Mouse (Mus musculus): ENCODE data around the gene Mast3. TPM values are rescaled to one million over a fixed set of nuclear protein-coding genes. Genes with fewer than 3 reads are reported as not detected.

Mast3 gene
- polyA plus RNA-seq, 1 experiment: 175 TPM

GRCm38 (mm10) chr8:70750128-70750680 lies 54.6 kb downstream of the Mast3 start:
- Histone ChIP-seq H3K27ac (ENCODE audit: insufficient read depth, low read length) (no peak overlapping the region), H3K36me3 (ENCODE audit: control insufficient read depth, insufficient read depth, low read length) (no peaks in the 10 kb centered on the region), H3K4me3 (ENCODE audit: extremely low read depth, insufficient read depth, insufficient read length) (no peak overlapping the region), H3K27me3 (ENCODE audit: control insufficient read depth, insufficient read depth, low read length) (no peaks in the 10 kb centered on the region), H3K4me1 (ENCODE audit: control insufficient read depth, insufficient read depth, insufficient read length) (peaks cover 13% of the 10 kb centered on the region)
- DNase-seq (ENCODE audit: low read depth in 1 of 2, low spot score in 2 of 2): peak in 1 of 2 experiments; percentile 3
- WGBS: 56% methylated on average over 13 of the region's 13 CpGs
- TF ChIP-seq CTCF (IDR thresholded peaks at IDR 0.05; ENCODE audit: extremely low read depth, insufficient read depth, insufficient read length, insufficient replicate concordance): no peak
- TF ChIP-seq POLR2A (IDR thresholded peaks at IDR 0.05; ENCODE audit: low read depth, low read length): no peak

DNA sequence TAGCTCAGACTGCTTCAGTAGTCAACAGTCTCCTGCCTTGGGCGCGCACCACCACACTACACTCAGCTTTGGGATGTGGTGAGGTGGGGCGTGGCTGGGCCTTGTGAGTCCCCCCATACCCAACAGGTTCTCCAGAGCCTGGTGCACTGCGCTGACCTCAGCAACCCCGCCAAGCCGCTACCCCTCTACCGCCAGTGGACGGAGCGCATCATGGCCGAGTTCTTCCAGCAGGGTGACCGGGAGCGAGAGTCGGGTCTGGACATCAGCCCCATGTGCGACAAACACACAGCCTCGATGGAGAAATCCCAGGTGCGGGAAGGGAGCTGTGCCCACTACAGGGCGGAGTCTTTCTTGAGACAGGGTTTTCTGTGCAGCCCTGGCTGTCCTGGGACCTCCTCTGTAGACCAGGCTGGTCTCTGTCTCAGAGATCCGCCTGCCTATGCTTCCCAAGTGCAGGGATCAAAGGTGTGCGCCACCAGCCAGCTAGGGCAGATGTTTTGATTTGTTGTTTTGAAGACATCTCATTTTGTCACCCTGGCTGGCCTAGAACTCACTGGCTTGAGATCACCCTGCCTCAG lies 55.7 kb downstream of the Mast3 start:
- WGBS: 85% methylated on average over 19 of the region's 19 CpGs
- Histone ChIP-seq H3K4me3 (ENCODE audit: extremely low read depth, insufficient read depth, insufficient read length) (no peak overlapping the region), H3K4me1 (ENCODE audit: control insufficient read depth, insufficient read depth, insufficient read length) (peaks cover 12% of the 10 kb centered on the region; the same call in 1 of the 2 replicates), H3K27ac (ENCODE audit: insufficient read depth, low read length) (no peak overlapping the region), H3K27me3 (ENCODE audit: control insufficient read depth, insufficient read depth, low read length) (peaks cover under 1% of the 10 kb centered on the region; the same call in 1 of the 2 replicates), H3K36me3 (ENCODE audit: control insufficient read depth, insufficient read depth, low read length) (no peaks in the 10 kb centered on the region)
- peak in 1 of 2 experiments; percentile 3 for DNase-seq (ENCODE audit: low read depth in 1 of 2, low spot score in 2 of 2)
- TF ChIP-seq POLR2A (IDR thresholded peaks at IDR 0.05; ENCODE audit: low read depth, low read length) (no peak), CTCF (IDR thresholded peaks at IDR 0.05; ENCODE audit: extremely low read depth, insufficient read depth, insufficient read length, insufficient replicate concordance) (no peak)

- 89% methylated on average over 23 of the region's 23 CpGs for WGBS
- Histone ChIP-seq H3K4me1 (ENCODE audit: control insufficient read depth, insufficient read depth, insufficient read length) (peaks cover 15% of the 10 kb centered on the region; the same call in 1 of the 2 replicates), H3K27me3 (ENCODE audit: control insufficient read depth, insufficient read depth, low read length) (peaks cover 2% of the 10 kb centered on the region; the same call in 1 of the 2 replicates), H3K4me3 (ENCODE audit: extremely low read depth, insufficient read depth, insufficient read length) (no peak overlapping the region), H3K36me3 (ENCODE audit: control insufficient read depth, insufficient read depth, low read length) (no peaks in the 10 kb centered on the region), H3K27ac (ENCODE audit: insufficient read depth, low read length) (no peak overlapping the region)
- TF ChIP-seq CTCF (IDR thresholded peaks at IDR 0.05; ENCODE audit: extremely low read depth, insufficient read depth, insufficient read length, insufficient replicate concordance): no peak
- TF ChIP-seq POLR2A (IDR thresholded peaks at IDR 0.05; ENCODE audit: low read depth, low read length): no peak
- peak in 1 of 2 experiments; percentile 2 for DNase-seq (ENCODE audit: low read depth in 1 of 2, low spot score in 2 of 2)
These were observed 56.4 kb downstream of the Mast3 start for GRCm38 (mm10) chr8:70748246-70749096.

- H3K36me3 ChIP-seq (ENCODE audit: control insufficient read depth, insufficient read depth, low read length): no peaks in the 10 kb centered on the region
- H3K4me1 ChIP-seq (ENCODE audit: control insufficient read depth, insufficient read depth, insufficient read length): peaks cover 11% of the 10 kb centered on the region; the same call in 1 of the 2 replicates
- 88% methylated on average over 18 of the region's 18 CpGs for WGBS
- no peak for TF ChIP-seq POLR2A (IDR thresholded peaks at IDR 0.05; ENCODE audit: low read depth, low read length)
- TF ChIP-seq CTCF (IDR thresholded peaks at IDR 0.05; ENCODE audit: extremely low read depth, insufficient read depth, insufficient read length, insufficient replicate concordance): no peak
- no peak overlapping the region for H3K27ac ChIP-seq (ENCODE audit: insufficient read depth, low read length)
- H3K27me3 ChIP-seq (ENCODE audit: control insufficient read depth, insufficient read depth, low read length): peaks cover 4% of the 10 kb centered on the region
- peak in 1 of 2 experiments; percentile 2 for DNase-seq (ENCODE audit: low read depth in 1 of 2, low spot score in 2 of 2)
- H3K4me3 ChIP-seq (ENCODE audit: extremely low read depth, insufficient read depth, insufficient read length): no peak overlapping the region
These were observed 57.5 kb downstream of the Mast3 start for GRCm38 (mm10) chr8:70747211-70747890.

DNA sequence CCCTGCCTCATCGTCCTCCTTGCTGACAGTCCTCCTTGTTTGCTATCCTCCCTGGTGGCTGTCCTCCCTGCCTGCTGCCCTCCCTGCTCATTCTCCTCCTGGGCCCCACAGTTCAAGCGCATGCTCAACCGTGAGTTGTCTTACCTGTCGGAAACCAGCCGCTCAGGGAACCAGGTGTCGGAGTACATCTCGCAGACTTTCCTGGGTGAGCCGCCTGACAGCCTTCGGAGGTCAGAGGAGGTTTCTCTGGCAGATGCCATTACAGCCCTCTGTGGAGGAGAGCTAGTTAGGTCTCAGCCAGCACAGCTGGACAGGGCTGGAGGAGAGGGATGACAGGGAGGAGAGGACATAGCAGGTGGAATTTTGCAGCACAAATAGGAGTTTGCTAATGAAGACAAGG lies 58.2 kb downstream of the Mast3 start:
- no peak overlapping the region for H3K27ac ChIP-seq (ENCODE audit: insufficient read depth, low read length)
- peak in 1 of 2 experiments; percentile 2 for DNase-seq (ENCODE audit: low read depth in 1 of 2, low spot score in 2 of 2)
- WGBS: 87% methylated on average over 9 of the region's 9 CpGs
- H3K4me1 ChIP-seq (ENCODE audit: control insufficient read depth, insufficient read depth, insufficient read length): peaks cover 11% of the 10 kb centered on the region; the same call in 1 of the 2 replicates
- no peaks in the 10 kb centered on the region for H3K36me3 ChIP-seq (ENCODE audit: control insufficient read depth, insufficient read depth, low read length)
- TF ChIP-seq POLR2A (IDR thresholded peaks at IDR 0.05; ENCODE audit: low read depth, low read length) (no peak), CTCF (IDR thresholded peaks at IDR 0.05; ENCODE audit: extremely low read depth, insufficient read depth, insufficient read length, insufficient replicate concordance) (no peak)
- no peak overlapping the region for H3K4me3 ChIP-seq (ENCODE audit: extremely low read depth, insufficient read depth, insufficient read length)
- peaks cover 4% of the 10 kb centered on the region for H3K27me3 ChIP-seq (ENCODE audit: control insufficient read depth, insufficient read depth, low read length)

- Histone ChIP-seq H3K4me3 (ENCODE audit: extremely low read depth, insufficient read depth, insufficient read length) (no peak overlapping the region), H3K36me3 (ENCODE audit: control insufficient read depth, insufficient read depth, low read length) (no peaks in the 10 kb centered on the region), H3K27ac (ENCODE audit: insufficient read depth, low read length) (no peak overlapping the region), H3K4me1 (ENCODE audit: control insufficient read depth, insufficient read depth, insufficient read length) (peaks cover 11% of the 10 kb centered on the region; the same call in 1 of the 2 replicates), H3K27me3 (ENCODE audit: control insufficient read depth, insufficient read depth, low read length) (peaks cover 4% of the 10 kb centered on the region)
- TF ChIP-seq CTCF (IDR thresholded peaks at IDR 0.05; ENCODE audit: extremely low read depth, insufficient read depth, insufficient read length, insufficient replicate concordance) (no peak), POLR2A (IDR thresholded peaks at IDR 0.05; ENCODE audit: low read depth, low read length) (no peak)
- 74% methylated on average over 19 of the region's 19 CpGs for WGBS
- peak in 1 of 2 experiments; percentile 2 for DNase-seq (ENCODE audit: low read depth in 1 of 2, low spot score in 2 of 2)
These were observed 59.1 kb downstream of the Mast3 start for GRCm38 (mm10) chr8:70745691-70746220.

Data from spleen, adult 2 months (tissue).